Mouse (Mus musculus) left cerebral cortex, adult 11 months (tissue): ENCODE measurements at regions not wholly inside any gene's neighbourhood (a gene's known extent, or its start where the extent isn't known, plus 50 kb on each side); places are given as distances from the start of the nearest gene placed in this dataset.

Experiments used
- DNase-seq: peaks from one replicate; pipeline ENCODE4 v3.0.0; 2022; ENCODE audit warnings: low spot score

DNA sequence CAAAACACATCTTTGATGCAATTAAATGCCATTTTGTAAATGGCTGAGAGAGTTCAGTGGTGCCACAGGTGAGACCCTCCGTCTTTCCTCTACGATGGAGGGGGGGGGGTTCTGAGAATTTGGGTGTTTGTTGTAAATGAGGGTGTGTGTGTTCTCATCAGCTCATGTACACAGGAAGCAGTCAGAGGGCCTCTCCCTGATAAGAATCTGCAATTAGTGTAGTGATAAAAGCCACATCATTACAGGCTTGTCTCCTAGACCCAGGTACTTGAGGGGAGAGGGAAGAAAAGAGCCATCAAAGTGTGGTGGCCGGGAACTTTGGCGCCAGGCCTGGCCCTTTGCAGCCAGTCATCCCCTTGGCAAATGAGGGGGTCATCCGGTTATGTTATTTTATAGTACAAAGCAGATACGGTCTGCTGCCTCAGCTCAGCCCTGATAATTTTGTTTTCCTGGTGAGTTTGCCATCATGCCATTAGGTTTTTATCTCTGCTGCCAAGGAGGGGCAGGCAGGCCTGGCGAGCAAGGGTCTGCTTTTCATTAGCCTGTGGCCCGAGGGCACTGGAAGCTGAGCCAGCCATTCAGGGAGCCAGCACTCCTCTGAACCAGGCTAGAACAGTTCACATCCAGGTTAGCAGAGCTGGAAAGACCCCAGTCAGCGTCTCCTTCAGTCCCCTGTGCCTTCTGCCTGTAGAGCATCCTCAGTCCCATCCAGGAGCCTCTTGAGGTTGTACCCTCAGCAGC is 59.7 kb downstream of the H2al1j start:
- DNase-seq, result no peak

GRCm38 (mm10) chrX:11388860-11389259 is 61.2 kb downstream of the H2al1j start:
- DNase-seq, result no peak

DNA sequence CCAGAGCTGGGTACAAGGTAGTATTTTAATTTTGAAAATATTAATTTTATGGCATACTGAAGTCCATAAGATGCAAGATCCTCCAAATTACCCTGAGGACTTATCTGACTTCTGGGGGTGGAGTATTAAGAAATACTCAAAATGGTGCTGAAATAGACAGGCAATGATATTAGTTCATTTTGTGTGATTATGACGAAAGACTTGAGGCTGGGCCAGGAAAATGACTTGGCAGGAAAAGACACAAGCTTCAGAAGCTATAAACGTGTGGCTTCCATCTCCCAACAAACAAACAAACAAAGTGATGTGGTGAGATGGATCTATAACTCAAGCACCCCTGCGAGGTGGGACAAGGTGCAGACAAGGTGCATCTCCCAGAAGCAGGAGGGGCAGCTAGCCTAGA is 72.8 kb downstream of the H2al1j start:
- no peak for DNase-seq

DNA sequence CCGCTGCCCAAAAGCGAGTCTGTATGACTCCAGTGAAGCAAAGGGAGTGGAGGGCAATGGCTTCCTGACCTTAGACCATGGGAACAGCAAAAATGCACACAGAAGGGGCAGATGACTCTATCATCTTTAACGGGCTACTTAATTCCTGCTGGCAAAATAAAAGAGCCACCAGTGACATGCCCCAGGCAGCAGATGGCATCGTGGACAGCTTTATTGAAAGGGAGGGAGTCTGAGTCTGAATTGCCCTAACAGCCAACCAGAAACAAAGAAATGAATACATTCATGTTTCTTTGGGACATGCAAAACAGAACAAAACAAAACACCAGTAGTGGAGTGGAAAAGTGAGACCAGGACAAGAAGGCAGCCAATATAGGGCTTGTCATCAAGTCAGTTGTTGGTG is 76.7 kb downstream of the H2al1j start:
- DNase-seq, result no peak

- DNase-seq, result no peak
Measured at GRCm38 (mm10) chrX:11412316-11412826, 84.7 kb downstream of the H2al1j start.

GRCm38 (mm10) chrX:11415662-11416061 is 88.0 kb downstream of the H2al1j start:
- no peak for DNase-seq

- DNase-seq, result no peak
Measured at GRCm38 (mm10) chrX:11416510-11416909, 88.9 kb downstream of the H2al1j start.

- DNase-seq, result no peak
Measured at GRCm38 (mm10) chrX:11417861-11418260, 90.2 kb downstream of the H2al1j start.

GRCm38 (mm10) chrX:11418261-11418660 is 90.6 kb downstream of the H2al1j start:
- DNase-seq, result no peak

GRCm38 (mm10) chrX:11419162-11419631 is 91.6 kb downstream of the H2al1j start:
- DNase-seq, result no peak

DNA sequence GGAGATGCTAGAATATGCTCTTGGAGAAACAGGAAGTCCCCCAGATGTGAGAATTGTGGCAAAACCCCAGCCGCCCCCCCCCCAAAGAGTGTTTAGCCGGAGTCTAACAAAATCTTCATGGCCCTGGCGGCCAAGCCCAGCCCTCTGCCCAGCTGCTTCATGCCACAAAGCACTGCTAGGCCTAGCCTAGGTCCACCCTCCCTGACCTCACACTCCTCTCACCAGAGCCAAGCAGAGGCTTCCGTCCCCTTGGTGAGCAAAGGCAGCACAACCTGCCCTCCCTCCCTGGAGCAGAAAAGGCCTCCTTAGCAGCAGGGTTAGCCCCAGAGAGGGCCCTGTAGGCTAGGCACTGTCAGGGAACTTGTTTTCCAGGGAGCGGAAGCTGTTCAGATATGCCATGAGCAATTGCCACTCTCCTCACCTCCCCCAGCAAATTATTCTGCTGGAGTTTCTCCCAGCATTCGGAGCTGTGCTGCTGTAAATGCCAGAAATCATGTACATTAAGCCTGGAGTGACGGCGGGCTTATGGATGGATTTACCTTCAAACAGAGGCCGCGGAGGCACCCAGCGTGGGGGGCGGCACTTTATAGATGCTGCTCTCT is 104.9 kb downstream of the H2al1j start:
- DNase-seq, result no peak

DNA sequence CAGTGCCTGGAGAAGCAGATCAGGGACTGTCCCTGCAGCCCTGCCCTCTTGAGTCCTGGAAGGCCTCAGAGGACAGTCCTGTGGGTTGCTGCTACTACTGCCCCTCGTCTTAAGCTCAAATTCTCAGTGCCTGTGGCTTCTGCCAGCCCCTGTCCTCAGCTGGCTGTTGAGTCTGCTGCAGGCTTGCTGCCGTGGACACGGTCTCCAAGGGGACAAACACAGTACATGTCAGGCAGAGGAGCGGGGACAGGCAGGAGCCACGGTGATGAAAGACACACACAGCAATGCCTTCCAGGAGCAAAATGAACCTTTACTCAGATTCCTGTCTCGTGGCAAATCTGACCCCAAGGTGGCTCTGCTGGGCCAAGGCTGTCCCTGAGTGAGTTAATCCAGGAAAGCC is 107.7 kb downstream of the H2al1j start:
- DNase-seq, result no peak

DNA sequence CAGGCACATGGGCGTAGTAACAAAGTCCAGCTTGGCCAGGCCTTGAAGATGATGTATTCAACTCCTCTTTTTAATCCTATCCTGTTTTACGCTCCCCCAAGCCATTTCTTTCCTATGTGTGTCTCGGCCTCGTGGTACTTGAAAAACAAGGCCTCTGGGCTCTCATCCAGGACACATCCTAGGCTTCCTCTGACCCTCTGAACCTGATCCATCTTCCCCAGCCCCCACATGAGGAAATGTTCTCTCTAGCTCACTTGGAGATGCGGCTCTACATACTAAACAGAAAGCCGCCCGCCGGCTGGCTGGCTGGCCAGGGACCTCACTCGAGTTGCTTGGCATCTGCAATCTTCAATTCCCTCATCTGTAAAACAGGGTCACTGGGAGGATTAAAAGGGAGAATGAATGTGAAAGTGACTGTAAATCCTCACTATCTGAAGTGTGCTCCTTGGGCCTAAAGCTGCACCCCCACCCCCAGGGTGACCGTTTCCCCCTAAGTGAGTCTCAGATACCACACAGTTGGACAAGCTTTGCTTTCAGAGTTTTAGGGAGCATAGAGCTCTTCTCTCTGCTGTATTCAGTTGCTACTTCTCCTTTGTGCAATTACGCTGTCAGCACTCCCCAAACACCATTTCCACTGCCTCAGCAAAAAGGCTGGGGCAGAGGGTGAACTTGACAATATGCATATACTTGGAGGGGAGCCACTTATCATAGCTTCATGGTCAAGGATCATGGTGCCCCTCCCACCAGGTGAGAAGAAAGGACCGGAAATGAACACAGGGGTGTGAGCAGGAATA is 109.7 kb downstream of the H2al1j start:
- peak; percentile 7 for DNase-seq

DNA sequence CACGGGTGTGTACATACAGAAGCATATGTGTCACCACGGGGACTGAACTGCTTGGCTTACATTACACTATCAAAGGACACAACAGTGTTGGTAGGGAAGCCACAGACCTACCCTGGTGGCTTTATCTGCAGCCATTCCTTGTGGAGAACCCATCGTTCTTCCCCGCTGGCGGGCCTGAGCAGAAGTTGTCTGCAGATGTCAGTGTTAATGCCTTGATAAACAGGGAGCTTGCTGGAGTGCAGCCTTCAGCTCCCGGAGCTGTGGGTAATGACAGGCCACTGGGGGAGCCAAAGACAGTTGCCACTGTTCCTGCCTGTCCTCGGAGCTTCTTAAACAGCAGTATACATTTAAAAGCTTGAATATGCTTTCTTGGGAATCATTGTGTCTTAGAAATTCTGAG is 115.9 kb downstream of the H2al1j start:
- no peak for DNase-seq

DNA sequence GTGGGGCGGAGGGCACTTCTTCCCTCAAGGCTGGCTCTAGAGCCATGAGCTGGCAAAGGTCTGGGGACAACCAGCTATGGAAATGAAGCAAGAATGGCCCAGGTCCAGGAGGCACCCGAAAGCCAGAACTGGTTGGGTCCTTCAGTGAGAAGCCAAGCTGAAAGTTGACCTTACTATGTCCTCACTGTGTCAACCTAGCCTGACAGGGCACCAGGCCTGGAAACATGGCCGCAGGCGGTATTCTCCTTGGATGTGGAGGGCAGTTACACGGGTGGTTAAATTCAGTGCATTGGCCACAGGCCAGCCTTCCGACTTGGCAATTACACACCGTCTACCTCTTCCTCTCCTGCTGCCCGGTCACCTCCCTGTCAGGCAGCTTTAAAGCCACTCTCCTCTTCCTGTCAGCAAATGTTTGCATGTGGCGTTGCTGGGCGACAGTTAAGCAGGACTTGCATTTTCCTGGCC is 116.7 kb downstream of the H2al1j start:
- DNase-seq, result no peak

DNA sequence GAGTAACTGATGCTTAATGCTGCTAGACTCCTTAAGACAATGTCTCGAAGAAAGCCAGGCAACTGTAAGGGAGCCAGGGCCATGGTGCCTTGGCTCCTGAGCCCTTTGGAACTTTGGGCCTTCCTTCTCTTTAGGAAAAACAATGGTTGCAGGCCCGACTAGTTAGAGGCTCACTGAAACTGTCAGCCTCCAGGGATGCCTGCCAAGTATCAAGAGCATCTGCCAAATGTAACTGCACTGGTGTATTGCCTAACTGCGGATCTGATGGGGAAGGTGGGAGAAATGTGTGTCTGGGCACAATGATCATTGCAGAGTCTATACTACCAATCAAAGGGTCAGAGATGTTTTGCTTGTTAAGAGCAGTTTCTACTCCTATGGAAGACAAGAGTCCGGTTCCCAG is 121.1 kb downstream of the H2al1j start:
- DNase-seq, result no peak

DNA sequence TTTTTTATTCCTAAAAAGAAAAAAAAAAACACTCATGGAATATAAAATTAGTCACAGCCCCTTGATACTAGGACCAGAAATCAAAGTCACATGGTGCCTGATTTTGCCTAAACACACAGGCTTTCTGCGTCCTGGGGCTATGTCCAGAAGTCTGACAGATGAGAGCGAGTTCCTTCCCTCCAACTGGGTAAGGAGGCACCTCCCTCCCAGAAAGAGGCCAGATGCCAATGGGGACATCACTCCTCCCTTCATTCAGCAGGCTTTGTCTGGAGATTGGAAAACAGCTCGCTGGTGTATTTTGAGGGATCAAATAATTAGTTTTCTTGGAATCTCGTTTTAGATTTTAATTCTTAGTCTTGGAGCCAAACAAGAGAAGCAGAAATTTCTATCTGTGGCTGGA is 130.9 kb downstream of the H2al1j start:
- DNase-seq, result no peak

GRCm38 (mm10) chrX:11463955-11464511 is 136.4 kb downstream of the H2al1j start:
- DNase-seq, result peak; percentile 3

- peak; percentile 3 for DNase-seq
Measured at GRCm38 (mm10) chrX:11466191-11466590, 138.6 kb downstream of the H2al1j start.

- DNase-seq, result no peak
Measured at GRCm38 (mm10) chrX:11479696-11480339, 152.2 kb downstream of the H2al1j start.

DNA sequence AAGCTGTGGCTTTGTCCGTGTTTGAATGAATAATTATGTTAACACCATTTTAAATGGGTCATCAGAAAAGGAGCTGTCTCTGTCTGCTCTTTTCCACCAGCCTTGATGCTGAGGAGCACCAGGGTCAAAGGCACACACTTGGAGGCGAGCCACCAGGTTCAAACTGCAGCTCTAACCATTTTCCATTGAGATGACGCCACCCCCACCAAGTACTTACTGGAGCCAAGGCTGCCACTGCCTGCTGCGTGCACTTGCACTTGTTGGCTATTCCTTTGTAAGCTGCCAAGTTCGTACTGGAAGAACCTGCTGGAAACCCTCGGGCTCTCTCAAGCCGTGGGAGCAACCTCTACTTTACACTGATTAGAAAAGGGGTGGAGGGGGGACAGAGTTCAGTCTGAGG is 154.5 kb downstream of the H2al1j start:
- DNase-seq, result no peak

- no peak for DNase-seq
Measured at GRCm38 (mm10) chrX:11486588-11486987, 159.0 kb downstream of the H2al1j start.
